Mouse (Mus musculus) Patski (cell line): ENCODE measurements at regions not wholly inside any gene's neighbourhood (a gene's known extent, or its start where the extent isn't known, plus 50 kb on each side); places are given as distances from the start of the nearest gene placed in this dataset.
A peak's percentile ranks its signal among the peaks of the same experiment; 100 is the strongest.
"Not testable (repeated sequence)": the region's sequence is repeated elsewhere in the genome, so short reads cannot be mapped to it uniquely, and the experiment has no call there.

ENCODE experiments used
- ATAC-seq: fragments of 100-300 bp; one replicate; pipeline ENCODE4 v1.8.0; 2021
- CTCF ChIA-PET: fragments of 350-600 bp; sonication (Branson Sonifier 250); formaldehyde crosslinking; loops from one replicate; lab custom pipeline; 2022; ENCODE audit warnings: inconsistent platforms; lab: Charles Lee
- POLR2A ChIA-PET: fragments of 350-600 bp; sonication (Branson Sonifier 250); formaldehyde crosslinking; loops from one replicate; lab custom pipeline; 2022; ENCODE audit warnings: antibody characterized with exemption, inconsistent platforms; lab: Charles Lee
- DNase-seq: peaks from one replicate; pipeline ENCODE4 v3.0.0-alpha.2; 2011; ENCODE audit warnings: low read depth, low spot score
- H3K27me3 ChIP-seq: fragments of 371-371 bp; one replicate; pipeline ENCODE4 v1.5.1; 2021
- CTCF ChIP-seq: fragments of 100-300 bp; IDR thresholded peaks from one replicate; pipeline ENCODE4 v1.5.1; 2021
- in situ Hi-C: fragments of 300-500 bp; cut with MboI; formaldehyde crosslinking; loops from 3 replicates; pipeline ENCODE4 v1.11.1; 2018; ENCODE audit warnings: low pct_unique_long_range_greater_than_20kb, mixed read lengths

DNA sequence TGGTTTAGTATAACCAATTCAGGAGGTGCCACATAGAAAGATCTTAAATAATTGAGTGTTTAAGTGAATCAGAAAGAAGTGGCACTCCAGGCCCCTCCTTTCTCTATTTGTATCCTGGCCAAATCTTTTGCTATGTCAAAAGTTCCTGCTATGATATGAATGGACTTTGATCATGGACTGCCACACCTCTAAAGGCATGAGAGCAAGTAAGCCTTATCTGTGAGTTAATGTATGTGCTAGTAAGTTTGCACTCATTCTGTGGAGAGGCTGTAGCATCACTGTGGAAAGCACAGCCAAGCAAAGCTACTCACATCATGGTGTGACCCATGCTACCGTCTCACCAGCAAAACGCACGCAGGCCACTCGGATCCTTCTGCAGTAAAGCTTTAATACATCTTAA lies 140.2 kb downstream of the Jrkl start:
- CTCF ChIA-PET: no interaction called here
- no peak for TF ChIP-seq CTCF
- DNase-seq (no peak), ATAC-seq (no peak)
- in situ Hi-C loops: no loop called here
- H3K27me3 ChIP-seq: no peaks in the 10 kb centered on the region
- POLR2A ChIA-PET: no interaction called here

GRCm38 (mm10) chr9:13083669-13084068 lies 162.0 kb downstream of the Jrkl start:
- CTCF ChIA-PET: no interaction called here
- DNase-seq: no peak
- no peaks in the 10 kb centered on the region for H3K27me3 ChIP-seq
- POLR2A ChIA-PET: no interaction called here
- in situ Hi-C loops: no loop called here
- ATAC-seq: no peak
- TF ChIP-seq CTCF: no peak

DNA sequence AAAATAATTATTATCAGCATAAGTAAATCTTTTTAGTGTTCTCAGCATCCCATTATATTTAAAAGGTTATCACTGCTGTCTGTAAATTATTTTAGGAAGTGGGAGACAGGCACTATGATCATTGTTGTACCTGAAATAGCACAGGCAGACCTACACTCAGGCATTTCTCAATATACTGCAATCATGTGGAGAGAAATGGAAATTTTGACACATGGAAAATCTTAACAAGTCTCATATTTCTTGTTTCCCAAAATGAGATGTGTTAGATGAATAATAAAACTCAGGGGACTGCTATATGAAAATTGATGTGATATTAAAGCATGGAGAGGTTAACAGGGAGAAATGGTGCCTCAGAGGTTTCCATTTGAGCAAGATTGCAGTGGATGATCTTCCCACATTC lies 196.6 kb downstream of the Jrkl start:
- no peak for TF ChIP-seq CTCF
- POLR2A ChIA-PET: no interaction called here
- peaks cover 3% of the 10 kb centered on the region for H3K27me3 ChIP-seq
- DNase-seq (no peak), ATAC-seq (no peak)
- CTCF ChIA-PET: no interaction called here
- in situ Hi-C loops: no loop called here

DNA sequence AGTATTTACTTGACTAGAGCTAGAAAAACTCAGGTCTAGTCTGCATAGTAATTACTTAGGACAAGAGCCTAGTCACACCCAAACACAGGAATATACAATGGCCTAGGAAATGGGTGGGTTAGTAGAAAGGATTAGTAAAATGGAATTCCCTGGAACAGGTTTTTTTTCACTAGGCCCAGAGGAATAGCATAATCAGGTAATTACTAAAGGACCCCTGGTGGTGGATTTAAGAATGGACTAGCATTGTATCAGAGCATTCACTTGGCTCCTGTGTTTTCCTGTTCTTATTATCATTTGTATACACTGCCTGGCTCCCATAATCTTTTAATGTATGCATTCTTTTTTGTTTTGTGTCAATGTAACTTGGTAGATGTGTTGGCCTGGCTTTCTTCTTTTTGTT lies 226.6 kb downstream of the Jrkl start:
- ChIA-PET POLR2A (interaction anchor here (0.5 kb wide), 1 partner anchor 44 kb away, joined by 6 read pairs; no protein-coding TSS in a partner anchor), CTCF (no interaction called here)
- DNase-seq (no peak), ATAC-seq (no peak)
- TF ChIP-seq CTCF: peak; percentile 7
- peaks cover 10% of the 10 kb centered on the region for H3K27me3 ChIP-seq
- in situ Hi-C loops: no loop called here

DNA sequence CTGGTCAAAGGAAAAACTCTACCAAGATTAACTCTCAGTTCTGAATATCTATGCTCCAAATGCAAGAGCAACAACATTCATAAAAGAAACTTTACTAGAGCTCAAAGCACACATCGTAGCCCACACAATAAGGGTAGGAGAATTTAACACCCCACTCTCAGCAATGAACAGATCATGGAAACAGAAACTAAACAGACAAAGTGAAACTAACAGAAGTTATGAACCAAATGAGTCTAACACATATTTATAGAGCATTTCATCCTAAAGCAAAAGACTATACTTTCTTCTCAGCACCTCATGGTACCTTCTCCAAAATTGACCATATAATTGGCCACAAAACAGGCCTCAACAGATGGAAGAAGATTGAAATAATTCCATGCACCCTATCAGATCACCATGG lies 262.4 kb downstream of the Jrkl start:
- CTCF ChIA-PET, in situ Hi-C loops, ATAC-seq, POLR2A ChIA-PET, DNase-seq, H3K27me3 ChIP-seq: not testable (repeated sequence)

DNA sequence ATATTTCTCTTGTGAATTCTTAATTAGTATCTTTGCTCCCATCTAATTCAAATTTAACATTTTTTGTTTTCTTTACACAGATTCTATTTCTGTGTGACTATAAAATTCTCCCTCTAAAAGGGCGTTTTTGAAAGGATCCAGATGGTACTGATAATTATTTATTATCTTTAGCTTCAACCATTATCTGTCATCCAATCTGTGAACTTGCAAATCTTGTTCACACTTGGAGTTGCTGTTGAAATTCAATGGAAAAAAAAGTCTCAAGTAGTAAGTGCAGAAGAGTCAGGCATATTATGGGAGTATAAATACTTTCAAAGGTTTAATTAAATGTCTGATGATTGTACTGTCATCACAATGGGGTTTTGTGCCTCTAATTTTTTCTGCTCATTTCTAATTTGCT lies 272.6 kb downstream of the Jrkl start:
- no peak for TF ChIP-seq CTCF
- DNase-seq (no peak), ATAC-seq (no peak)
- in situ Hi-C loops: no loop called here
- ChIA-PET POLR2A (no interaction called here), CTCF (no interaction called here)
- peaks cover 13% of the 10 kb centered on the region for H3K27me3 ChIP-seq

DNA sequence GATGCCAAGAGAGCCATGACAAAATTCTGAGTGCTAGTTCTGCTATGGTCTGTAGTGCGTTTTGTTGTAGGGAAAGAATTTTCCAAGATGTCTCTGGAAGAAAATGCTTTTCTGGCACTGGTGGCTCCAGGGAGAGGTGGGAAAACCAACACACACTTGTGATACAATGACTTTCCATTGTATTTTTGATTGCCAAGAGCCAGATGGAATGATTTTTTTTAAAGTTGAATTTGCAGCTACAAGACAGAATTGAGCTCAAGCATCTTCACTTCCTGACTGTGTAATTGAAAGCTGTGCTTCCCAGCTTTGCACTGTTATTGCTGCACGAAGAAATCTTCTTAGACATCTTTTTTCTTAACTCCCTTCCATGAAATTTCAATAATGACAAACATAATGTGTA lies 285.3 kb downstream of the Jrkl start:
- ATAC-seq: no peak
- in situ Hi-C loops: no loop called here
- no peak for DNase-seq
- CTCF ChIA-PET: no interaction called here
- peaks cover 11% of the 10 kb centered on the region for H3K27me3 ChIP-seq
- POLR2A ChIA-PET: no interaction called here
- no peak for TF ChIP-seq CTCF

DNA sequence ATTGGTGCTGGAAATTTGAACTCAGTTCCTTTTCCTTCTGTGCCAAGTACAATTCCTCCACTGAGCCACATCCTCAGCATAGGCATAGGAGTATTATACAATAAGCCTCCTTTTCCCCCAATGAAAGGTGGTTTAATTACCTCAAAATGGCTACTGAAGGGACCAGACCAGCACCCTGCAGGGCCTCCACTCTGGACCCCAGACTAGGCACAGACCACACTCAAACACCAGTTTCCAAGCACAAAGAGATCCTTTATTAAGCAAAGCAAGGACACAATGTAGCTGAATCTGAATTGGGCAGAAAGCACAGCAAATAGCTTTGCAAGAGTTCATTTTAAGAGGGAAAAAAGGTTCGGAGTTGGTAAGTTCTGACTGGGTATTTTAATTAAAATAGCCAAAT lies 299.5 kb downstream of the Jrkl start:
- ATAC-seq: no peak
- no peaks in the 10 kb centered on the region for H3K27me3 ChIP-seq
- no peak for DNase-seq
- TF ChIP-seq CTCF: no peak
- ChIA-PET POLR2A (interaction anchor here (0.7 kb wide), 1 partner anchor 318 kb away, joined by 3 read pairs; no protein-coding TSS in a partner anchor), CTCF (interaction anchor here (1.3 kb wide), 1 partner anchor 18 kb away, joined by 3 read pairs; no protein-coding TSS in a partner anchor)
- in situ Hi-C loops: no loop called here

GRCm38 (mm10) chr9:12945476-12945875 lies 300.2 kb downstream of the Jrkl start:
- no peak for TF ChIP-seq CTCF
- ATAC-seq (no peak), DNase-seq (no peak)
- POLR2A ChIA-PET: no interaction called here
- CTCF ChIA-PET: interaction anchor here (1.3 kb wide), 1 partner anchor 18 kb away, joined by 3 read pairs; no protein-coding TSS in a partner anchor
- in situ Hi-C loops: no loop called here
- H3K27me3 ChIP-seq: no peaks in the 10 kb centered on the region

DNA sequence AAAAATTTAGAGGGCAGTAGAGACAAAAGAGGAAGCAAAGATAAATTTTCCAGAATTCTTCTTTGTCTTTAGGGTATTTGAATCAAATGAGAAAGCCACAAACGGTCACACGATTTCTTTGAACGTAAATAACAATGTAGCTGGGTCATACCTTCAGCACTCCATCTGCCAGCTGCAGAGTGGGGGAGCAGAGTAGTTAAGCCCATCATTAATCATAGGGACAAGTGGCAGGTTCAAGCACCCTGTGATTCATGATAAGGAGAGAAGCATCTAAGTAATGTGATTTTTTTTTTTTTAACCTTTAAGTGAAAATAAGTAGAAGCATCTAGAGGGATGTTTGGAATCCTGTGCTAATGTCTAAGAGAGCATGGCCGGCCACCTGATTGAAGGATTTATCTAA lies 300.6 kb downstream of the Jrkl start:
- DNase-seq: no peak
- ChIA-PET POLR2A (no interaction called here), CTCF (interaction anchor here (1.3 kb wide), 1 partner anchor 17 kb away, joined by 3 read pairs; no protein-coding TSS in a partner anchor)
- no peak for ATAC-seq
- H3K27me3 ChIP-seq: no peaks in the 10 kb centered on the region
- in situ Hi-C loops: no loop called here
- no peak for TF ChIP-seq CTCF

GRCm38 (mm10) chr9:12935016-12935415 lies 310.6 kb downstream of the Jrkl start:
- POLR2A ChIA-PET: no interaction called here
- H3K27me3 ChIP-seq: no peaks in the 10 kb centered on the region
- TF ChIP-seq CTCF: no peak
- DNase-seq (no peak), ATAC-seq (no peak)
- CTCF ChIA-PET: no interaction called here
- in situ Hi-C loops: no loop called here

DNA sequence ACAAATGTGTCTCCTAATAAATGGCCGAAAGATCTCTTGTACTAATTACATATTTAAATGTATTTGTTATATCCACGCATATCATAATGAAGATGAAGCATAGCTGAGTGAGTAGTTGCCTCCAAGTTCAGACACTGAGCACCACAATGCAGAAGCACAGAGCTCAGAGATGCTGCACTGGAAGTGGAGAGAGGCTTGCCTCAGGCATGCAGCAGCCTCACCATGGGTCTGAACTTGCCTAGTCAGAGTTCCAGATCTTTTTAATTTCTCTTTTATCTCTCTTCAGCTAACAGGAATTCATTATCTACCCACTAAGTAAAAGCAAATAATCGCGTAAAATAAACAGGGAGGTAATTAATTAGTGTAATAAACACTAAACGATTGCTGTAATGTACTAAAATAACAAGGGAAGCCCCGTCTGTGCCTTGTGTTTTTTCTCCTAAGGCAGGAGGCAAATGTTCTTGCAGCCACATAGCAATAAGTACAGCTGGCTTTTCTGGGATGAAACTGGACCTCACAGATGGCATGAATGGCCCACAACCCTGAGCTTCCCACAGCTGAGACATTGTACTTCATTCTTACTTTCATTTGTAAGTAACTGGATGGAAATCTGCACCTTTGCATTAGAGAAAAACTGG lies 320.0 kb downstream of the Jrkl start:
- DNase-seq: no peak
- no peaks in the 10 kb centered on the region for H3K27me3 ChIP-seq
- in situ Hi-C loops: no loop called here
- no peak for ATAC-seq
- ChIA-PET CTCF (no interaction called here), POLR2A (no interaction called here)
- TF ChIP-seq CTCF: no peak
